Mouse (Mus musculus) forebrain, embryonic 12.5 days (tissue): Measurements from ENCODE around the gene Blvrb. TPM values are rescaled to one million over a fixed set of nuclear protein-coding genes. Genes with fewer than 3 reads are reported as not detected.

ENCODE experiments used
- ATAC-seq: fragments of 200-750 bp; cut with Nextera tagmentation; 2 replicates; pipeline ENCODE4 v1.8.0; 2017; ENCODE audit warnings: moderate TSS enrichment; ENCODE audit not compliant: low FRiP score
- H3K27ac ChIP-seq: fragments of 300-500 bp; sonication (generic); 2 replicates; pipeline ENCODE4 v1.5.1; 2016; ENCODE audit warnings: mild to moderate bottlenecking
- H3K27me3 ChIP-seq: fragments of 300-500 bp; sonication (generic); 2 replicates; pipeline ENCODE4 v1.6.1; 2016; ENCODE audit warnings: mild to moderate bottlenecking
- H3K36me3 ChIP-seq: fragments of 300-500 bp; sonication (generic); replicated peaks from 2 replicates; pipeline ENCODE4 v1.6.1; 2016; ENCODE audit warnings: mild to moderate bottlenecking
- H3K4me1 ChIP-seq: fragments of 300-500 bp; sonication (generic); 2 replicates; pipeline ENCODE4 v1.6.1; 2016
- H3K4me2 ChIP-seq: fragments of 300-500 bp; sonication (generic); 2 replicates; pipeline ENCODE4 v1.6.1; 2016; ENCODE audit warnings: mild to moderate bottlenecking, moderate library complexity
- H3K4me3 ChIP-seq: fragments of 300-500 bp; sonication (generic); replicated peaks from 2 replicates; pipeline ENCODE4 v1.5.1; 2016; ENCODE audit warnings: mild to moderate bottlenecking
- H3K9ac ChIP-seq: fragments of 300-500 bp; sonication (generic); 2 replicates; pipeline ENCODE4 v1.6.1; 2016; ENCODE audit warnings: mild to moderate bottlenecking
- H3K9me3 ChIP-seq: fragments of 300-500 bp; sonication (generic); 2 replicates; pipeline ENCODE4 v1.6.1; 2016
- WGBS: fragments of 180-500 bp; shearing (Covaris S2); methylation state at CpG from one replicate; pipeline ENCODE4 v1.1.7; 2016; 5-methylcytosine and 5-hydroxymethylcytosine counted together
- polyA plus RNA-seq: library from polyadenylated mRNA; unstranded; fragments of >200 nt; fragmentation: Nextera tagmentation; extraction: Ambion mirVana; gene quantifications from 2 replicates; pipeline ENCODE4 v1.2.1, GENCODE M21; 2016

The Blvrb gene
- polyA plus RNA-seq, 1 experiment from 2014 or later, result 22.2 TPM

GRCm38 (mm10) chr7:27507711-27508647 is 60.2 kb downstream of the Blvrb start:
- Histone ChIP-seq H3K9ac (peak overlapping the region; percentile 68), H3K4me2 (peak overlapping the region; percentile 64), H3K27ac (peak overlapping the region; percentile 97), H3K9me3 (no peaks in the 10 kb centered on the region), H3K4me1 (peaks cover 13% of the 10 kb centered on the region), H3K4me3 (peak overlapping the region; percentile 55), H3K27me3 (no peaks in the 10 kb centered on the region), H3K36me3 (no peaks in the 10 kb centered on the region)
- WGBS, result under 1% methylated on average over 54 of the region's 54 CpGs
- peak; percentile 94 for ATAC-seq

GRCm38 (mm10) chr7:27508648-27509005 is 60.8 kb downstream of the Blvrb start:
- Histone ChIP-seq H3K36me3 (no peaks in the 10 kb centered on the region), H3K4me2 (peak overlapping the region; percentile 64), H3K27ac (peak overlapping the region; percentile 75), H3K9me3 (no peaks in the 10 kb centered on the region), H3K4me1 (peaks cover 13% of the 10 kb centered on the region), H3K4me3 (peak overlapping the region; percentile 55), H3K9ac (no peak overlapping the region), H3K27me3 (no peaks in the 10 kb centered on the region)
- ATAC-seq, result peak; percentile 63
- WGBS, result 24% methylated on average over 6 of the region's 6 CpGs

DNA sequence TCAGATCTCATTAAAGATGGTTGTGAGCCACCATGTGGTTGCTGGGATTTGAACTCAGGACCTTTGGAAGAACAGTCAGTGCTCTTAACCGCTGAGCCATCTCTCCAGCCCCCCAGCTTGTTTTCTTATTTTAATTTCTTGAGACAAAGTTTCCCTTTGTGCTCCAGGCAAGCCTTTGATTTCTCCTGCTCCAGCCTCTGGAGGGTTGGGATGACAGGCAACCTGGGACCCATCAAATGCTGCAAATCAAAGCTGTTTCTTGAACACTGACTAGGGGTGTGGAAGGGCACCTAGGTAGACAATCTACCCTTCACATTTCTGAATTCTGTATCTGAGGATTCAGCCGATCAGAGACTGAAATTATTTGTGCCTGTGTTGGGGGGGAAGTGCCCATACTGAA is 63.0 kb downstream of the Blvrb start:
- no peak overlapping the region for H3K9ac ChIP-seq
- H3K36me3 ChIP-seq, result no peaks in the 10 kb centered on the region
- no peak for ATAC-seq
- H3K4me2 ChIP-seq, result no peak overlapping the region
- no peaks in the 10 kb centered on the region for H3K9me3 ChIP-seq
- no peaks in the 10 kb centered on the region for H3K27me3 ChIP-seq
- WGBS, result 76% methylated on average over 2 of the region's 2 CpGs
- H3K4me3 ChIP-seq, result no peak overlapping the region
- H3K4me1 ChIP-seq, result peaks cover 13% of the 10 kb centered on the region
- H3K27ac ChIP-seq, result no peak overlapping the region

- H3K27me3 ChIP-seq, result no peaks in the 10 kb centered on the region
Measured at GRCm38 (mm10) chr7:27514961-27515360, 67.2 kb downstream of the Blvrb start.

More at GRCm38 (mm10) chr7:27514961-27515360, 67.2 kb downstream of the Blvrb start:
- no peak for ATAC-seq
- no peaks in the 10 kb centered on the region for H3K4me1 ChIP-seq
- H3K9me3 ChIP-seq, result no peaks in the 10 kb centered on the region
- 79% methylated on average over 9 of the region's 9 CpGs for WGBS
- no peak overlapping the region for H3K9ac ChIP-seq
- no peak overlapping the region for H3K4me2 ChIP-seq
- no peaks in the 10 kb centered on the region for H3K36me3 ChIP-seq
- no peak overlapping the region for H3K27ac ChIP-seq
- no peak overlapping the region for H3K4me3 ChIP-seq

Other genes starting within 250 kb of the Blvrb start
- 6.3 and 7.5 TPM in 2 replicates for gene Itpkc, start 219.3 kb upstream of the Blvrb start, polyA plus RNA-seq
- 20.2 and 21.0 TPM in 2 replicates for gene Coq8b, start 215.0 kb upstream of the Blvrb start, polyA plus RNA-seq
- gene Numbl, start 189.5 kb upstream of the Blvrb start, polyA plus RNA-seq, result 40.6 and 41.8 TPM in 2 replicates
- 12.4 and 16.5 TPM in 2 replicates for gene Ltbp4, start 110.3 kb upstream of the Blvrb start, polyA plus RNA-seq
- 77.1 and 81.2 TPM in 2 replicates for gene Shkbp1, start 92.0 kb upstream of the Blvrb start, polyA plus RNA-seq
- gene Gm20479, start 90.6 kb upstream of the Blvrb start, polyA plus RNA-seq, result 1.5 TPM in 1 of 2 replicates, not detected in the other
- 0.47 and 1.3 TPM in 2 replicates for gene Sptbn4, start 292 bp upstream of the Blvrb start, polyA plus RNA-seq
- 20.0 and 21.9 TPM in 2 replicates for gene Sertad3, start 25.8 kb downstream of the Blvrb start, polyA plus RNA-seq
- gene Sertad1, start 38.9 kb downstream of the Blvrb start, polyA plus RNA-seq, result 12.9 and 13.1 TPM in 2 replicates
- 2.9 and 3.5 TPM in 2 replicates for gene Prx, start 51.3 kb downstream of the Blvrb start, polyA plus RNA-seq
- 0.26 and 0.57 TPM in 2 replicates for gene Hipk4, start 75.3 kb downstream of the Blvrb start, polyA plus RNA-seq
- 58.1 and 58.2 TPM in 2 replicates for gene Pld3, start 105.2 kb downstream of the Blvrb start, polyA plus RNA-seq
- 38.7 and 39.6 TPM in 2 replicates for gene 2310022A10Rik, start 105.3 kb downstream of the Blvrb start, polyA plus RNA-seq
- gene Akt2, start 143.6 kb downstream of the Blvrb start, polyA plus RNA-seq, result 81.2 and 84.6 TPM in 2 replicates
- gene Ttc9b, start 205.9 kb downstream of the Blvrb start, polyA plus RNA-seq, result 21.4 and 24.8 TPM in 2 replicates
- 15.4 and 16.2 TPM in 2 replicates for gene Map3k10, start 226.6 kb downstream of the Blvrb start, polyA plus RNA-seq
- gene Zfp607b, start 241.4 kb downstream of the Blvrb start, polyA plus RNA-seq, result 9.6 and 10.1 TPM in 2 replicates